Mouse (Mus musculus) kidney, embryonic 15.5 days (tissue): ENCODE results near the gene Gab2. TPM values are rescaled to one million over a fixed set of nuclear protein-coding genes. Genes with fewer than 3 reads are reported as not detected.

Experiments
- ATAC-seq: fragments of 200-750 bp; cut with Nextera tagmentation; replicated peaks from 2 replicates; pipeline ENCODE4 v1.8.0; 2017; ENCODE audit warnings: moderate TSS enrichment; ENCODE audit not compliant: low FRiP score
- H3K27ac ChIP-seq: fragments of 300-500 bp; sonication (generic); 2 replicates; pipeline ENCODE4 v1.5.1; 2015; ENCODE audit warnings: mild to moderate bottlenecking, inconsistent platforms
- H3K27me3 ChIP-seq: fragments of 300-500 bp; sonication (generic); 2 replicates; pipeline ENCODE4 v1.6.1; 2015; ENCODE audit warnings: inconsistent platforms
- H3K36me3 ChIP-seq: fragments of 300-500 bp; sonication (generic); 2 replicates; pipeline ENCODE4 v1.6.1; 2015; ENCODE audit warnings: inconsistent platforms
- H3K4me1 ChIP-seq: fragments of 300-500 bp; sonication (generic); 2 replicates; pipeline ENCODE4 v1.6.1; 2015; ENCODE audit warnings: inconsistent platforms
- H3K4me2 ChIP-seq: fragments of 300-500 bp; sonication (generic); 2 replicates; pipeline ENCODE4 v1.6.1; 2015; ENCODE audit warnings: moderate library complexity, mild to moderate bottlenecking, inconsistent platforms
- H3K4me3 ChIP-seq: fragments of 300-500 bp; sonication (generic); replicated peaks from 2 replicates; pipeline ENCODE4 v1.5.1; 2015; ENCODE audit warnings: mild to moderate bottlenecking, inconsistent platforms
- H3K9ac ChIP-seq: fragments of 300-500 bp; sonication (generic); 2 replicates; pipeline ENCODE4 v1.6.1; 2015; ENCODE audit warnings: mild to moderate bottlenecking, inconsistent platforms
- H3K9me3 ChIP-seq: fragments of 300-500 bp; sonication (generic); replicated peaks from 2 replicates; pipeline ENCODE4 v1.6.1; 2016; ENCODE audit warnings: inconsistent platforms
- WGBS: fragments of 180-500 bp; shearing (Covaris S2); methylation state at CpG from one replicate; pipeline ENCODE4 v1.1.7; 2015; ENCODE audit warnings: mixed read lengths; 5-methylcytosine and 5-hydroxymethylcytosine counted together
- polyA plus RNA-seq: library from polyadenylated mRNA; unstranded; fragments of >200 nt; fragmentation: Nextera tagmentation; extraction: Ambion mirVana; gene quantifications from 2 replicates; pipeline ENCODE4 v1.2.1, GENCODE M21; 2015

Gene Gab2
- polyA plus RNA-seq, 1 experiment from 2014 or later: 14.5 TPM

DNA sequence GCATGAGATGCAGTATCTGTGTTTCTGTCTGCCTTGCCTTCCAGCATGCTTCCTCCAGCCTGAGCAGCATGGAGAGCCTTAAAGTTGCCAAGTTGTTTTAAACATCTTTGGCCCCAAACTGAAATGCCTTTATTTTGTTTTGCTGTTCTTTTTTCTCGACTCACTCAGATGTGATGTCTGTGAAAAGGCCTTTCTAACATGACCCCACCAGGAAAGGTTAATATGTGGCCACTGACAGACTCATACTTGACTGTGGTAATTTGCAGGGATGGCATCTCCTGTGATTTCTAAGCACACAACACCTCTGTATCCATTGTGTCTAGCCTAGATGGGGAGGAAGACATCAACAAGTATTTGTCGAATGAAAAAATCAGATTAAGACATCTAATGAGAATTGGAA is 215.6 kb downstream of the Gab2 start:
- no peaks in the 10 kb centered on the region for H3K9me3 ChIP-seq
- 59% methylated on average over 2 of the region's 2 CpGs for WGBS
- no peaks in the 10 kb centered on the region for H3K27me3 ChIP-seq
- no peak overlapping the region for H3K27ac ChIP-seq
- no peaks in the 10 kb centered on the region for H3K4me1 ChIP-seq
- H3K4me3 ChIP-seq: no peak overlapping the region
- no peak overlapping the region for H3K4me2 ChIP-seq
- no peak for ATAC-seq
- H3K36me3 ChIP-seq: peaks cover 33% of the 10 kb centered on the region
- H3K9ac ChIP-seq: no peak overlapping the region

DNA sequence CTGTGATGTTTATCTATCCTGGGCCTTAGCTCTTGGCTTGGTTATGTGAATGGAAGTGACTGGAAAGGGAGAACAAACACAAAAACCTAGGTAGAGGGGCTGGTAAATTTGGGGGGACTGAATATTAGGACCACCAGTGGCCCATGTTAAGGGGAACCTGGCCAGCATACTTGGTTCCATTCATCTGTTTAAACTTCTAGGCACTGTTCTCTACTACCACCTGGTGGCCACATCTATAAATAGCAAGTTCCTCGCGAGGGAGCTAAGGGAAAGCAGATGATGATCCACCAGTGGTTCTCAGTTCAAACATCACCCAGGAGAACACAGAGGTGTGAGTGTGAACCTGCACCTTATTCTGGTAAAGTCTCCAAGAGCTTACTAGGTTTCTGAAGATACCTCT is 216.1 kb downstream of the Gab2 start:
- Histone ChIP-seq H3K27me3 (no peaks in the 10 kb centered on the region), H3K4me2 (no peak overlapping the region), H3K4me3 (no peak overlapping the region), H3K36me3 (peaks cover 38% of the 10 kb centered on the region), H3K27ac (no peak overlapping the region), H3K9ac (no peak overlapping the region), H3K4me1 (no peaks in the 10 kb centered on the region), H3K9me3 (no peaks in the 10 kb centered on the region)
- ATAC-seq: no peak
- WGBS: 0% methylated on average over 2 of the region's 2 CpGs

DNA sequence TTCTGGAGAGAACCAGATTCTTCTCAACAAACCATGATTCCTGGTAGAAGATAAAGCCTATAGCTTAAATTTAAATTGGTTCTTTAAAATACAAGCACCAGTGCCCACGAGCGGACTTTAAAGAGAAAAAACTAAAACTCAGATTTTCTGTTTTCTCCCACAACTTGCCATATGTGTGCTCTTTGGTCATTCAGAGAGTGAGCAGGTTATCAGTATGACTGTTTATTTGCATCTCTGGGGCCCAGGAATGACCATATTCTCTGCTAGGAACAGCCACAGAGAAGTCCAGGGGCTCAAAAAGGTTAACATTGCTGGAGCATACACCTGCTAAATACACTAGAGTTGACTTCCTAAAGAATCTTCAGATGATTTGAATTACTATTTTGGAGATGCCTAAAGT is 216.9 kb downstream of the Gab2 start:
- no peaks in the 10 kb centered on the region for H3K27me3 ChIP-seq
- H3K4me2 ChIP-seq: no peak overlapping the region
- no peaks in the 10 kb centered on the region for H3K9me3 ChIP-seq
- H3K4me3 ChIP-seq: no peak overlapping the region
- WGBS: 90% methylated on average over 2 of the region's 2 CpGs
- H3K27ac ChIP-seq: no peak overlapping the region
- no peak for ATAC-seq
- no peaks in the 10 kb centered on the region for H3K4me1 ChIP-seq
- no peak overlapping the region for H3K9ac ChIP-seq
- H3K36me3 ChIP-seq: peaks cover 46% of the 10 kb centered on the region

DNA sequence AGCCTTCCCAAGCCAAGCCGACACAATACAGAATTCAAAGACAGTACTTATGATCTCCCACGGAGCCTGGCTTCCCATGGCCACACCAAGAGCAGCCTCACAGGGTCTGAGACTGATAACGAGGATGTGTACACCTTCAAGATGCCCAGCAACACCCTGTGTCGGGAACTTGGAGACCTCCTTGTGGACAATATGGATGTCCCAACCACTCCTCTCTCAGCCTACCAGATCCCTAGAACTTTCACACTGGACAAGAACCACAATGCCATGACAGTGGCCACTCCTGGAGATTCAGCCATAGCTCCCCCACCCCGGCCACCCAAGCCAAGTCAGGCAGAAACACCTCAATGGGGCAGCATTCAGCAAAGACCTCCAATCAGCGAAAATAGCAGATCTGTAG is 217.6 kb downstream of the Gab2 start:
- no peaks in the 10 kb centered on the region for H3K4me1 ChIP-seq
- 84% methylated on average over 6 of the region's 6 CpGs for WGBS
- no peak overlapping the region for H3K4me2 ChIP-seq
- H3K4me3 ChIP-seq: no peak overlapping the region
- no peak overlapping the region for H3K27ac ChIP-seq
- peaks cover 53% of the 10 kb centered on the region for H3K36me3 ChIP-seq
- H3K27me3 ChIP-seq: no peaks in the 10 kb centered on the region
- no peak for ATAC-seq
- H3K9me3 ChIP-seq: no peaks in the 10 kb centered on the region
- H3K9ac ChIP-seq: no peak overlapping the region

DNA sequence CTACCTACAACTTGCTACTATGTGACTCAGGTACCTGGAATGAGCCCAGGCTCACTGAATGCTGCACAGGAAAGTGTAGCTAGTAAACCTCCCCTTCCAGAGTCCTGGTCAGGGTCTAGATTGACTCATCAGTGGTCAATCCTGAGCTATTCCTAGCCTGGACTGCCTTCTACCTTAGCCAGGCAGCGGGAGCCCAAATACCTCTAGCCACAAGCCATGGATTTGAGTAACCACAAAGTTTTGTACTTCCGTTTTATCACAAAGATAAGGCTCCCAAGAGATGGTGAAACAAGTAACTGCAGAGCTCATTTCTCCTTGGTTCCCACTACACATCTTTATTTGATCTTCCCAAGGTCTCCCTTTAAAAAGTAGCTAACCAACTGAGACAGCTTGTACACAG is 219.5 kb downstream of the Gab2 start:
- Histone ChIP-seq H3K9ac (no peak overlapping the region), H3K4me3 (no peak overlapping the region), H3K36me3 (peaks cover 73% of the 10 kb centered on the region), H3K27ac (no peak overlapping the region), H3K4me1 (no peaks in the 10 kb centered on the region), H3K27me3 (no peaks in the 10 kb centered on the region), H3K9me3 (no peaks in the 10 kb centered on the region), H3K4me2 (no peak overlapping the region)
- no peak for ATAC-seq
- WGBS: 95% methylated on average over 2 of the region's 2 CpGs

DNA sequence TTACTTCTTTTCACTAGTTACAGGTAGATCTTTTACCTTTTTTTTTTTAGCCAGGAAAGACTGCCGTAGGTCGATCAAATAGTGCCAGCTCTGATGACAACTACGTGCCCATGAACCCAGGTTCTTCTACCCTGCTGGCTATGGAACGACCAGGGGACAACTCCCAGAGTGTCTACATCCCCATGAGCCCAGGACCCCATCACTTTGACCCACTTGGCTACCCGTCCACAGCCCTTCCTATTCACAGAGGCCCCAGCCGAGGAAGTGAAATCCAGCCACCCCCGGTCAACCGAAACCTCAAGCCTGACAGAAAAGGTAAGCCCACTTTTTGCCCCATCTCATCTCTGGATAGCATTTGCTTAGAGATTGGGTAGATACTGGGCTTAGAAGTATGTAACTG is 219.9 kb downstream of the Gab2 start:
- H3K9me3 ChIP-seq: no peaks in the 10 kb centered on the region
- H3K36me3 ChIP-seq: peaks cover 77% of the 10 kb centered on the region
- H3K4me1 ChIP-seq: no peaks in the 10 kb centered on the region
- H3K4me2 ChIP-seq: no peak overlapping the region
- H3K27ac ChIP-seq: no peak overlapping the region
- no peak overlapping the region for H3K4me3 ChIP-seq
- no peaks in the 10 kb centered on the region for H3K27me3 ChIP-seq
- no peak overlapping the region for H3K9ac ChIP-seq
- no peak for ATAC-seq
- WGBS: 90% methylated on average over 8 of the region's 8 CpGs

DNA sequence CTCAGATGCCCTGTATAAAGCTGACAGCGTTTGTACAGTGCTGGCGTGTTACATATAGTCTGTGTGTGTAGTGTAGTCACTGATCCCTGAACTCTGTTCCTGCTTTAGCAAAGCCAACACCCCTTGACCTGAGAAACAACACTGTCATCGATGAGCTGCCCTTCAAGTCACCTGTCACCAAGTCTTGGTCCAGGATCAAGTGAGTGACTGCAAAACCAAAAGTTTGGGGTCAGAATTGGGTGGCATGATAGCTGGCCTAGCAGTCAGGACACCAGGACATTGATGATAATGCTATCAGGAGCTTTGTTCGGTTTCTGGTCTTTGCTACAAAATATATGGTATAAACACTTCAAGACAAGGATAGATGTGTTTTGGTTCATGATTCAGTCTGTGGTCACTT is 220.9 kb downstream of the Gab2 start:
- 84% methylated on average over 4 of the region's 4 CpGs for WGBS
- Histone ChIP-seq H3K36me3 (peaks cover 86% of the 10 kb centered on the region), H3K27ac (no peak overlapping the region), H3K9me3 (no peaks in the 10 kb centered on the region), H3K27me3 (no peaks in the 10 kb centered on the region), H3K4me1 (no peaks in the 10 kb centered on the region), H3K9ac (no peak overlapping the region), H3K4me2 (no peak overlapping the region), H3K4me3 (no peak overlapping the region)
- ATAC-seq: no peak

DNA sequence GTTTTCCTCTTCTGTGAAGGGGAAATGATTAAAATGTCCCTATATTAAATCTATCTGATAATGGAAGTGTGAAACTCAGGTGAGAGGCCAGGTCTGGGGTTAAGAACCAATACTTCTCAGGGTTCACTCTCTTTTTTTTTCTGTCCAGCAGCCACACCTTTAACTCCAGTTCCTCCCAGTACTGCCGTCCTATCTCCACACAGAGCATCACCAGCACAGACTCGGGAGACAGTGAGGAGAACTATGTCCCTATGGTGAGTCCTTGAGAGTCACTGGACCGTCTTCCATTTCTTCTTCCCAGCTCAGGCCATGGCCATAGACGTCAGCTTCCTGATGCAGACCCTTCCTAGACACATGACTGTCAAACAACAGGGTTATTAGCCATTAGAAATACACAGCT is 221.5 kb downstream of the Gab2 start:
- WGBS: 86% methylated on average over 4 of the region's 4 CpGs
- no peak for ATAC-seq
- peaks cover 91% of the 10 kb centered on the region for H3K36me3 ChIP-seq
- no peak overlapping the region for H3K4me3 ChIP-seq
- no peak overlapping the region for H3K27ac ChIP-seq
- no peak overlapping the region for H3K9ac ChIP-seq
- H3K4me2 ChIP-seq: no peak overlapping the region
- no peaks in the 10 kb centered on the region for H3K9me3 ChIP-seq
- H3K4me1 ChIP-seq: no peaks in the 10 kb centered on the region
- H3K27me3 ChIP-seq: no peaks in the 10 kb centered on the region

DNA sequence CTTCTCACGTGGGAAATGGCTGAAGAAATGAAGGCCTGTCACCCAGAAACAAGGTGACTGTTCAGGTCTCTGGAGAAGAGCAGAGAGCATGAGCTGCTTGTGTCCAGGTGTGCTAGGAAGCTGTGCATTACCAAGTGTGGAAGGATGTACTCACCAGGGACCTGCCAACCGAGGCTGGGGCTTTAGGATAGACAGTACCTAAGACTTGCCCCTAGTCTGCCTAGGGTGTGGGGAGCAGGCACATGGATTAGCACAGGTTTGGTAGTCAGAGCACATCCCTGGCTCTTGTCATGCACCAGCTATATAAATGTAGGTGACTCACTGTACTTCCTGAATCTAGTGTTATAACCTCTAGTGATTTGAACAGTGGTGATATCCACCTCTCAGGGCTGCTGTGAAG is 222.2 kb downstream of the Gab2 start:
- ATAC-seq: no peak

DNA sequence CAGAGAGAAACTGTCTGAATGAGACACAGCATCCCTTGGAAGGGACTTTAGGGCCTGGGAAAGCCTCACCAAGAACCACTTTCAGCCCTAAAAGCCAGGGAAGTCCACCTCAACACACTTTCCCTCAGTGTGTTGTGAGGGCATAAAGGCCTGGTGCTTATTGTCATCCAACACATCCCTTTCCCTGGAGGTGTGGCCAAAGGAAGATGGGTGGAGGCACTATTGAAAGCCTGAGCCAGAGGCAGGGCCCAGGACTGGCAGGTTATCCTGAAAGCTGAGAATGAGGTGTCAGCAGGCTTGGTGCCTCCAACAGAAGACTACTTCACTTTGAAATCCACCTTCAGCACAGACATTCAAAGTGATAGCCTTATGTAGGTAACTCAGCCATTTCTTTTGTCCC is 223.1 kb downstream of the Gab2 start:
- ATAC-seq: no peak
- Histone ChIP-seq H3K27me3 (no peaks in the 10 kb centered on the region), H3K4me3 (no peak overlapping the region), H3K27ac (no peak overlapping the region), H3K36me3 (peaks cover 98% of the 10 kb centered on the region), H3K4me2 (no peak overlapping the region), H3K4me1 (no peaks in the 10 kb centered on the region), H3K9me3 (no peaks in the 10 kb centered on the region), H3K9ac (no peak overlapping the region)

More for the DNA sequence above, 222.2 kb downstream of the Gab2 start:
- 78% methylated on average over 2 of the region's 2 CpGs for WGBS
- H3K9me3 ChIP-seq: no peaks in the 10 kb centered on the region
- no peaks in the 10 kb centered on the region for H3K4me1 ChIP-seq
- H3K4me3 ChIP-seq: no peak overlapping the region
- no peaks in the 10 kb centered on the region for H3K27me3 ChIP-seq
- peaks cover 98% of the 10 kb centered on the region for H3K36me3 ChIP-seq
- H3K9ac ChIP-seq: no peak overlapping the region
- H3K4me2 ChIP-seq: no peak overlapping the region
- no peak overlapping the region for H3K27ac ChIP-seq

DNA sequence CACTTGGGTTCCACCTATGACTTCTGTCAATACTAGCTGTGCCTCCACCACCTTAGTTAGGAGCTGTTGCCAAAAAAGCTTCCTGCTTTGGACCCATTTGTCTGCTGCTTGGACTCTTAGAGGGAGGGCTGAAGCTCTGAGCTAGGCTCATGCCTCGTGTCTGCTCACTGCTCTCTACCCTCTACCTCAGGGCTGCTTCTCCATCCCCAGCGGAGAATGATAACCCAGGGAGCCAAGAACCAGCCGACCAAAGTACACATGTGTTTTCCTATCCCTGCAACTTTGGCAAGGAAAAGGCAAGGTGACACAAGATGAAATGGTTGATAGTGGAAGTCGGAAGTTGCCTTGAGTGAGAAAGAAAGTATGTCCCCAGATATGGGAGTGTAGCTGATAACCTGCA is 223.8 kb downstream of the Gab2 start:
- no peaks in the 10 kb centered on the region for H3K27me3 ChIP-seq
- H3K27ac ChIP-seq: no peak overlapping the region
- H3K9ac ChIP-seq: no peak overlapping the region
- H3K4me3 ChIP-seq: no peak overlapping the region
- H3K9me3 ChIP-seq: no peaks in the 10 kb centered on the region
- H3K4me2 ChIP-seq: no peak overlapping the region
- no peaks in the 10 kb centered on the region for H3K4me1 ChIP-seq
- peaks cover 99% of the 10 kb centered on the region for H3K36me3 ChIP-seq
- 88% methylated on average over 4 of the region's 4 CpGs for WGBS
- no peak for ATAC-seq

DNA sequence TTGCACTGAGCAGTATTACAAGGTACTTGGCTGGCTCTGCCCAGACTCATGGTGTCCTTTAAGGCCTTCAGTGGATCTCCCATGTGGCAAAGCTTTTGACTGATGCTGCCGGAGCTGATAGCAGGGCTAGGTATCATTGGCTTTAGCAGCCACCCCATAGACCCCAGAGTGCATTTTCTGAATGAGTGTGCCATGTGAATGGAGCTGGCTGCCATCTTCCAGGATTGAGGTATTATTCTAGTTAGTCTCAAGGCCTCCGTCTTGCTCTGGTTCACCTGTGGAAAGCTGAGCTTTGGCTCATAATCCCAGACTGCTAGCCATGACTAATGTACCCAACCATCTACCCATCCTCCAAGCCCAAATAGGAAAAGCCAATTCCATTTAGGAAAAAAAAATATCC is 225.4 kb downstream of the Gab2 start:
- ATAC-seq: no peak
- Histone ChIP-seq H3K9ac (no peak overlapping the region), H3K36me3 (peaks cover 95% of the 10 kb centered on the region), H3K9me3 (no peaks in the 10 kb centered on the region), H3K4me1 (no peaks in the 10 kb centered on the region), H3K27me3 (no peaks in the 10 kb centered on the region), H3K4me2 (no peak overlapping the region), H3K27ac (no peak overlapping the region), H3K4me3 (no peak overlapping the region)
- 94% methylated on average over 2 of the region's 2 CpGs for WGBS

DNA sequence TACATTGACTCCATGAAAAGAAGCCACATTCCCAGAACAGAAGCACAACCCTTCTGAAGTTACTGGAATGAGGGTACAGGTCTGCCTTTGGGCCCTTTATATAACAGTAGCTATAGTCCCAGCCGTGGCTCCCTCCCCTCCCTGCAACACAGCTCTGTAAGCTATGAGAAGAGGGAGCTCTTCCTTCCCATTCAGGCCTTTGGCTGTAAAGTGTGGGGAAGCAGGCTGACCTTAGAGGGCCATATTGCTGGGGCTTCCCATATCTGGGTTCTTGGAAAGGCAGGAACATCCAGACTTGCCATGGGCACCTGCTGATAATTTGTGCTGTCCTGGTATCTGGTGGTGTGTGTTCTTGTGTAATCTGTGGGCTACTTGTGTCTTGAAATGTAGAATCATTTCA is 226.2 kb downstream of the Gab2 start:
- no peak overlapping the region for H3K27ac ChIP-seq
- no peaks in the 10 kb centered on the region for H3K9me3 ChIP-seq
- no peak for ATAC-seq
- H3K36me3 ChIP-seq: peaks cover 88% of the 10 kb centered on the region
- no peaks in the 10 kb centered on the region for H3K4me1 ChIP-seq
- H3K9ac ChIP-seq: no peak overlapping the region
- WGBS: 100% methylated on average over 1 of the region's 1 CpGs
- H3K4me3 ChIP-seq: no peak overlapping the region
- H3K4me2 ChIP-seq: no peak overlapping the region
- no peaks in the 10 kb centered on the region for H3K27me3 ChIP-seq
